Mouse (Mus musculus): ENCODE measurements at regions not wholly inside any gene's neighbourhood (a gene's known extent, or its start where the extent isn't known, plus 50 kb on each side); places are given as distances from the start of the nearest gene placed in this dataset.

- Histone ChIP-seq H3K9ac (no peak overlapping the region), H3K27me3 (ENCODE audit: insufficient read depth, low read length) (no peaks in the 10 kb centered on the region), H3K36me3 (ENCODE audit: insufficient read depth) (no peaks in the 10 kb centered on the region), H3K27ac (ENCODE audit: low read depth, low read length) (no peak overlapping the region), H3K4me1 (ENCODE audit: insufficient read depth) (no peaks in the 10 kb centered on the region), H3K4me2 (ENCODE audit: low read depth) (no peak overlapping the region), H3K4me3 (ENCODE audit: low read depth, low read length) (no peak overlapping the region), H3K9me3 (ENCODE audit: low read length) (no peaks in the 10 kb centered on the region)
- TF ChIP-seq CTCF (IDR thresholded peaks at IDR 0.05; ENCODE audit: low read depth): no peak
- WGBS: 36% methylated on average over 11 of the region's 11 CpGs
- DNase-seq (peak; percentile 29), ATAC-seq (0 out of 2 replicates have a peak, but pooled peaks have one; percentile 32)
Observed at GRCm38 (mm10) chr5:75336454-75336853, 184.4 kb downstream of the Pdgfra start.

- ATAC-seq (no peak), DNase-seq (peak; percentile 17)
- 54% methylated on average over 11 of the region's 11 CpGs for WGBS
- no peak for TF ChIP-seq CTCF (IDR thresholded peaks at IDR 0.05; ENCODE audit: low read depth)
- H3K27me3 ChIP-seq (ENCODE audit: insufficient read depth, low read length): no peaks in the 10 kb centered on the region
- H3K4me2 ChIP-seq (ENCODE audit: low read depth): no peak overlapping the region
- no peaks in the 10 kb centered on the region for H3K9me3 ChIP-seq (ENCODE audit: low read length)
- no peaks in the 10 kb centered on the region for H3K36me3 ChIP-seq (ENCODE audit: insufficient read depth)
- H3K4me1 ChIP-seq (ENCODE audit: insufficient read depth): no peaks in the 10 kb centered on the region
- no peak overlapping the region for H3K27ac ChIP-seq (ENCODE audit: low read depth, low read length)
- no peak overlapping the region for H3K4me3 ChIP-seq (ENCODE audit: low read depth, low read length)
- no peak overlapping the region for H3K9ac ChIP-seq
Observed at GRCm38 (mm10) chr5:75338439-75338838, 186.3 kb downstream of the Pdgfra start.

- Histone ChIP-seq H3K4me3 (ENCODE audit: low read depth, low read length) (no peak overlapping the region), H3K9me3 (ENCODE audit: low read length) (no peaks in the 10 kb centered on the region), H3K4me2 (ENCODE audit: low read depth) (no peak overlapping the region), H3K36me3 (ENCODE audit: insufficient read depth) (no peaks in the 10 kb centered on the region), H3K27ac (ENCODE audit: low read depth, low read length) (no peak overlapping the region), H3K9ac (no peak overlapping the region), H3K4me1 (ENCODE audit: insufficient read depth) (no peaks in the 10 kb centered on the region), H3K27me3 (ENCODE audit: insufficient read depth, low read length) (peaks cover 16% of the 10 kb centered on the region; the same call in 1 of the 2 replicates)
- TF ChIP-seq CTCF (IDR thresholded peaks at IDR 0.05; ENCODE audit: low read depth): no peak
- WGBS: 93% methylated on average over 7 of the region's 7 CpGs
- no peak for ATAC-seq
- no peak for DNase-seq
Observed at GRCm38 (mm10) chr5:75342599-75342998, 190.5 kb downstream of the Pdgfra start.

- DNase-seq (no peak), ATAC-seq (peak; percentile 71)
- Histone ChIP-seq H3K36me3 (ENCODE audit: insufficient read depth) (no peaks in the 10 kb centered on the region), H3K9ac (no peak overlapping the region), H3K4me1 (ENCODE audit: insufficient read depth) (no peaks in the 10 kb centered on the region), H3K9me3 (ENCODE audit: low read length) (no peaks in the 10 kb centered on the region), H3K4me3 (ENCODE audit: low read depth, low read length) (no peak overlapping the region), H3K27ac (ENCODE audit: low read depth, low read length) (no peak overlapping the region), H3K27me3 (ENCODE audit: insufficient read depth, low read length) (peaks cover 38% of the 10 kb centered on the region), H3K4me2 (ENCODE audit: low read depth) (no peak overlapping the region)
- TF ChIP-seq CTCF (IDR thresholded peaks at IDR 0.05; ENCODE audit: low read depth): no peak
- 8% methylated on average over 11 of the region's 11 CpGs for WGBS
Observed at GRCm38 (mm10) chr5:75346836-75347773, 195.0 kb downstream of the Pdgfra start.

- DNase-seq: no peak
Observed at GRCm38 (mm10) chr5:75347774-75348116, 195.7 kb downstream of the Pdgfra start.

GRCm38 (mm10) chr5:75355266-75355665 is 203.2 kb downstream of the Pdgfra start:
- no peaks in the 10 kb centered on the region for H3K9me3 ChIP-seq (ENCODE audit: low read length)
- no peak overlapping the region for H3K27ac ChIP-seq (ENCODE audit: low read depth, low read length)
- DNase-seq: no peak
- no peaks in the 10 kb centered on the region for H3K4me1 ChIP-seq (ENCODE audit: insufficient read depth)
- H3K27me3 ChIP-seq (ENCODE audit: insufficient read depth, low read length): peaks cover 4% of the 10 kb centered on the region; the same call in 1 of the 2 replicates
- no peak overlapping the region for H3K9ac ChIP-seq
- WGBS: 18% methylated on average over 1 of the region's 1 CpGs
- no peak for TF ChIP-seq CTCF (IDR thresholded peaks at IDR 0.05; ENCODE audit: low read depth)
- H3K4me3 ChIP-seq (ENCODE audit: low read depth, low read length): no peak overlapping the region
- H3K4me2 ChIP-seq (ENCODE audit: low read depth): no peak overlapping the region
- no peaks in the 10 kb centered on the region for H3K36me3 ChIP-seq (ENCODE audit: insufficient read depth)
- no peak for ATAC-seq

More at GRCm38 (mm10) chr5:75347774-75348116, 195.7 kb downstream of the Pdgfra start:
- TF ChIP-seq CTCF (IDR thresholded peaks at IDR 0.05; ENCODE audit: low read depth): 0 out of 2 replicates have a peak, but pooled peaks have one; percentile 24
- H3K27me3 ChIP-seq (ENCODE audit: insufficient read depth, low read length): peaks cover 38% of the 10 kb centered on the region
- 16% methylated on average over 5 of the region's 5 CpGs for WGBS
- H3K4me3 ChIP-seq (ENCODE audit: low read depth, low read length): no peak overlapping the region
- no peaks in the 10 kb centered on the region for H3K9me3 ChIP-seq (ENCODE audit: low read length)
- no peaks in the 10 kb centered on the region for H3K36me3 ChIP-seq (ENCODE audit: insufficient read depth)
- no peak overlapping the region for H3K27ac ChIP-seq (ENCODE audit: low read depth, low read length)
- H3K4me1 ChIP-seq (ENCODE audit: insufficient read depth): no peaks in the 10 kb centered on the region
- no peak overlapping the region for H3K9ac ChIP-seq
- no peak overlapping the region for H3K4me2 ChIP-seq (ENCODE audit: low read depth)
- ATAC-seq: peak; percentile 20

- H3K27ac ChIP-seq (ENCODE audit: low read depth, low read length): no peak overlapping the region
- H3K4me2 ChIP-seq (ENCODE audit: low read depth): no peak overlapping the region
- H3K9ac ChIP-seq: no peak overlapping the region
- TF ChIP-seq CTCF (IDR thresholded peaks at IDR 0.05; ENCODE audit: low read depth): no peak
- DNase-seq (no peak), ATAC-seq (no peak)
- no peaks in the 10 kb centered on the region for H3K4me1 ChIP-seq (ENCODE audit: insufficient read depth)
- no peaks in the 10 kb centered on the region for H3K27me3 ChIP-seq (ENCODE audit: insufficient read depth, low read length)
- 90% methylated on average over 5 of the region's 5 CpGs for WGBS
- no peaks in the 10 kb centered on the region for H3K9me3 ChIP-seq (ENCODE audit: low read length)
- no peak overlapping the region for H3K4me3 ChIP-seq (ENCODE audit: low read depth, low read length)
- H3K36me3 ChIP-seq (ENCODE audit: insufficient read depth): no peaks in the 10 kb centered on the region
Observed at GRCm38 (mm10) chr5:75358869-75359268, 206.8 kb downstream of the Pdgfra start.

All from forebrain, postnatal 0 days (tissue).